Mouse (Mus musculus) CH12.LX (cell line): ENCODE data around the gene G6pc2. TPM values are rescaled to one million over a fixed set of nuclear protein-coding genes. Genes with fewer than 3 reads are reported as not detected.
A peak's percentile ranks its signal among the peaks of the same experiment; 100 is the strongest.

Experiments used
- DNase-seq: peaks from one replicate; pipeline ENCODE4 v3.0.0-alpha.2; 2013; ENCODE audit errors: extremely low read depth
- H3K27ac ChIP-seq: 2 replicates; pipeline ENCODE4 v1.5.1; 2012; ENCODE audit warnings: low read depth, mild to moderate bottlenecking, control low read depth, moderate library complexity; ENCODE audit not compliant: insufficient read depth
- H3K27me3 ChIP-seq: replicated peaks from 2 replicates; pipeline ENCODE3; 2012; ENCODE audit warnings: inconsistent platforms
- H3K36me3 ChIP-seq, 2 experiments: replicated peaks in 1 of 2; 2 replicates each; pipeline versions ENCODE3 to v1.6.1; 2012; ENCODE audit warnings: inconsistent platforms in 1 of 2, low read length in 1 of 2, mild to moderate bottlenecking in 1 of 2, mixed read lengths in 1 of 2, moderate library complexity in 1 of 2; ENCODE audit not compliant: control insufficient read depth in 1 of 2, insufficient read depth in 1 of 2
- H3K4me1 ChIP-seq, 2 experiments: 2 replicates each; pipeline ENCODE4 v1.6.1; 2012; ENCODE audit warnings: inconsistent platforms in 1 of 2, moderate library complexity in 1 of 2; ENCODE audit not compliant: insufficient read depth in 2 of 2, control insufficient read depth in 1 of 2
- H3K4me2 ChIP-seq: 2 replicates; pipeline ENCODE4 v1.6.1; 2012; ENCODE audit warnings: low read depth, mild to moderate bottlenecking, control low read depth; ENCODE audit not compliant: poor library complexity, insufficient read depth, severe bottlenecking
- H3K4me3 ChIP-seq, 3 experiments: fragments of 150-350 bp in 1 of 3; sonication (generic) in 1 of 3; replicated peaks in 1 of 3; 2 replicates each; pipeline versions ENCODE3 to v1.5.1; 2011 to 2012; ENCODE audit warnings: low read depth in 2 of 3, low read length in 2 of 3, mild to moderate bottlenecking in 2 of 3, moderate library complexity in 2 of 3, control low read depth in 1 of 3, improper control_type of control experiment in 1 of 3, inconsistent platforms in 1 of 3, mixed read lengths in 1 of 3; ENCODE audit not compliant: poor library complexity in 1 of 3
- H3K79me2 ChIP-seq: replicated peaks from 2 replicates; pipeline ENCODE4 v1.6.1; 2012; ENCODE audit warnings: mild to moderate bottlenecking, moderate library complexity; ENCODE audit not compliant: control insufficient read depth, poor library complexity, insufficient read depth, severe bottlenecking; ENCODE audit errors: extremely low read depth
- H3K9ac ChIP-seq: 2 replicates; pipeline ENCODE4 v1.6.1; 2012; ENCODE audit warnings: low read depth, mild to moderate bottlenecking, control low read depth, moderate library complexity; ENCODE audit not compliant: insufficient read depth
- H3K9me3 ChIP-seq: replicated peaks from 2 replicates; pipeline ENCODE3; 2012; ENCODE audit warnings: low read length, inconsistent platforms, mixed read lengths
- BHLHE40 ChIP-seq: IDR thresholded peaks from 2 replicates; pipeline ENCODE4 v1.6.1; 2011; ENCODE audit warnings: mild to moderate bottlenecking, low read depth, low read length, improper control_type of control experiment
- CHD2 ChIP-seq: IDR thresholded peaks from 2 replicates; pipeline ENCODE4 v1.6.1; 2011; ENCODE audit warnings: low read length, improper control_type of control experiment
- CTCF ChIP-seq, 2 experiments: IDR thresholded peaks in 1 of 2; conservative IDR thresholded peaks in 1 of 2; 2 replicates each; pipeline ENCODE4 v1.5.1; 2011 to 2012; ENCODE audit warnings: low read depth in 2 of 2, low read length in 2 of 2, improper control_type of control experiment in 1 of 2, inconsistent platforms in 1 of 2, mild to moderate bottlenecking in 1 of 2, moderate library complexity in 1 of 2
- E2F4 ChIP-seq: IDR thresholded peaks from 2 replicates; pipeline ENCODE4 v1.6.1; 2011; ENCODE audit warnings: low read depth, low read length, improper control_type of control experiment; ENCODE audit not compliant: insufficient replicate concordance
- ELF1 ChIP-seq: IDR thresholded peaks from 2 replicates; pipeline ENCODE4 v1.6.1; 2014; ENCODE audit warnings: low read depth, mild to moderate bottlenecking, inconsistent platforms, low read length, improper control_type of control experiment
- EP300 ChIP-seq: IDR thresholded peaks from 2 replicates; pipeline ENCODE4 v1.6.1; 2011; ENCODE audit warnings: low read length, improper control_type of control experiment
- ETS1 ChIP-seq: conservative IDR thresholded peaks from 2 replicates; pipeline ENCODE4 v1.6.1; 2012; ENCODE audit warnings: low read depth, mild to moderate bottlenecking, inconsistent platforms, low read length, improper control_type of control experiment, moderate library complexity
- GABPA ChIP-seq: IDR thresholded peaks from 2 replicates; pipeline ENCODE4 v1.6.1; 2012; ENCODE audit warnings: low read depth, low read length, improper control_type of control experiment, inconsistent platforms; ENCODE audit not compliant: insufficient replicate concordance
- HCFC1 ChIP-seq: IDR thresholded peaks from 2 replicates; pipeline ENCODE4 v1.6.1; 2012; ENCODE audit warnings: low read depth, mild to moderate bottlenecking, inconsistent platforms, low read length, improper control_type of control experiment
- IRF4 ChIP-seq: IDR thresholded peaks from 2 replicates; pipeline ENCODE4 v1.6.1; 2014; ENCODE audit warnings: low read depth, mild to moderate bottlenecking, inconsistent platforms, low read length, improper control_type of control experiment
- JUND ChIP-seq: conservative IDR thresholded peaks from 2 replicates; pipeline ENCODE4 v1.6.1; 2011; ENCODE audit warnings: low read depth, low read length, improper control_type of control experiment
- KAT2A ChIP-seq: IDR thresholded peaks from 2 replicates; pipeline ENCODE4 v1.6.1; 2012; ENCODE audit warnings: low read length, improper control_type of control experiment, inconsistent platforms; ENCODE audit not compliant: insufficient replicate concordance
- MAX ChIP-seq: IDR thresholded peaks from 2 replicates; pipeline ENCODE4 v1.6.1; 2011; ENCODE audit warnings: low read length, improper control_type of control experiment
- MAZ ChIP-seq: IDR thresholded peaks from 2 replicates; pipeline ENCODE4 v1.6.1; 2012; ENCODE audit warnings: low read depth, mild to moderate bottlenecking, inconsistent platforms, low read length, improper control_type of control experiment, moderate library complexity
- MEF2A ChIP-seq: IDR thresholded peaks from 2 replicates; pipeline ENCODE4 v1.6.1; 2014; ENCODE audit warnings: low read depth, mild to moderate bottlenecking, inconsistent platforms, low read length, improper control_type of control experiment, borderline replicate concordance
- NRF1 ChIP-seq: IDR thresholded peaks from 2 replicates; pipeline ENCODE4 v1.6.1; 2014; ENCODE audit warnings: low read depth, mild to moderate bottlenecking, inconsistent platforms, low read length, improper control_type of control experiment, moderate library complexity
- RAD21 ChIP-seq: IDR thresholded peaks from 2 replicates; pipeline ENCODE4 v1.6.1; 2011; ENCODE audit warnings: low read depth, mild to moderate bottlenecking, low read length, improper control_type of control experiment, moderate library complexity
- RCOR1 ChIP-seq: conservative IDR thresholded peaks from 2 replicates; pipeline ENCODE4 v1.6.1; 2012; ENCODE audit warnings: low read depth, mild to moderate bottlenecking, inconsistent platforms, low read length, improper control_type of control experiment
- SIN3A ChIP-seq: IDR thresholded peaks from 2 replicates; pipeline ENCODE4 v1.6.1; 2012; ENCODE audit warnings: low read length, improper control_type of control experiment, inconsistent platforms
- SMC3 ChIP-seq: IDR thresholded peaks from 2 replicates; pipeline ENCODE4 v1.6.1; 2011; ENCODE audit warnings: low read depth, low read length, improper control_type of control experiment
- TBP ChIP-seq: conservative IDR thresholded peaks from 2 replicates; pipeline ENCODE4 v1.6.1; 2011; ENCODE audit warnings: low read depth, low read length, improper control_type of control experiment
- UBTF ChIP-seq: IDR thresholded peaks from 2 replicates; pipeline ENCODE4 v1.6.1; 2012; ENCODE audit warnings: low read depth, mild to moderate bottlenecking, inconsistent platforms, low read length, improper control_type of control experiment, moderate library complexity
- USF1 ChIP-seq: IDR thresholded peaks from 2 replicates; pipeline ENCODE4 v1.6.1; 2014; ENCODE audit warnings: low read depth, mild to moderate bottlenecking, inconsistent platforms, low read length, improper control_type of control experiment
- USF2 ChIP-seq: conservative IDR thresholded peaks from 2 replicates; pipeline ENCODE4 v1.6.1; 2011; ENCODE audit warnings: low read depth, low read length, improper control_type of control experiment
- ZKSCAN1 ChIP-seq: IDR thresholded peaks from 2 replicates; pipeline ENCODE4 v1.6.1; 2012; ENCODE audit warnings: low read depth, inconsistent platforms, low read length, improper control_type of control experiment, borderline replicate concordance
- ZMIZ1 ChIP-seq: IDR thresholded peaks from 2 replicates; pipeline ENCODE4 v1.6.1; 2012; ENCODE audit warnings: low read depth, mild to moderate bottlenecking, inconsistent platforms, low read length, improper control_type of control experiment
- dilution Hi-C: fragments of 300-500 bp; cut with MboI; formaldehyde crosslinking; loops from 2 replicates; pipeline ENCODE4 v1.14.3; 2020; ENCODE audit warnings: low sequenced_read_pairs; ENCODE audit not compliant: extremely low pct_unique_long_range_greater_than_20kb, extremely low pct_ligation_motif_present
- in situ Hi-C: fragments of 300-500 bp; cut with MboI; formaldehyde crosslinking; loops from 3 replicates; pipeline ENCODE4 v1.14.3; 2019; ENCODE audit warnings: low sequenced_read_pairs, low pct_ligation_motif_present, low pct_unique_long_range_greater_than_20kb, mixed read lengths
- polyA plus RNA-seq: library from polyadenylated mRNA; unstranded; fragments of >175 nt; gene quantifications from 2 replicates; pipeline ENCODE4 v1.2.1, GENCODE M21; 2012; ENCODE audit warnings: low read depth; ENCODE audit not compliant: insufficient read length
- total RNA-seq, 2 experiments: library from RNA; depleted of rRNA; stranded (reverse); fragments of 300-350 nt in 1 of 2; fragments of >200 nt in 1 of 2; gene quantifications; 2 replicates each; pipeline ENCODE4 v1.2.3; 2012 to 2014

Gene G6pc2
- total and polyA plus RNA-seq, 3 experiments: not detected

DNA sequence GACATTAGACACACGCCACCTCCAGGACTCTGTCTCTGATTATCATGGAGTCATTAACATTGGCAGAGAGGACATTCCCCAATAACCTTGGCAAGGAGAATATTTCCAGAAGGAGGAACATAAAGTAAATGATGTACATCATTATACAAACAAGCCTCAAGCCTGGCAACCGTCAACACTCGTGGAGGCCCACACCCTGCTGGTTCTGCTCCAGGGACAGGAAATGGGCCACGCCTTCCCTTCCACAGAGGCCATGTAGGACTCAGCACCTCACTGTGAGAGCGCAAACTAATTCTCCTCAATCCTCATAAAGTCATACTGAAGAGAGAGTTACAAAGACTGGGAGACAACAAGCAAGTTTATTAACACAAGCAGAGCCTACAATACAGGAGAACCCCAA lies 17.3 kb upstream of the G6pc2 start:
- no peaks in the 10 kb centered on the region for H3K9me3 ChIP-seq
- peaks cover 26 to 68% of the 10 kb centered on the region in 2 experiments for H3K36me3 ChIP-seq
- no peak overlapping the region for H3K9ac ChIP-seq
- no peaks in the 10 kb centered on the region for H3K27me3 ChIP-seq
- H3K4me1 ChIP-seq: no peaks in the 10 kb centered on the region
- in situ Hi-C loops (no loop called here), dilution Hi-C loops (no loop called here)
- no peak for DNase-seq
- H3K4me3 ChIP-seq: no peak overlapping the region
- no peak overlapping the region for H3K4me2 ChIP-seq
- no peak overlapping the region for H3K27ac ChIP-seq
- no peaks in the 10 kb centered on the region for H3K79me2 ChIP-seq
- TF ChIP-seq RCOR1: no peak
- TF ChIP-seq CHD2: no peak
- no peak for TF ChIP-seq NRF1
- TF ChIP-seq HCFC1: no peak
- no peak for TF ChIP-seq ELF1
- TF ChIP-seq ZKSCAN1: no peak
- no peak for TF ChIP-seq IRF4
- TF ChIP-seq TBP: no peak
- no peak for TF ChIP-seq UBTF
- no peak for TF ChIP-seq JUND
- no peak for TF ChIP-seq GABPA
- TF ChIP-seq MEF2A: no peak
- no peak for TF ChIP-seq CTCF (conservative IDR thresholded peaks at IDR 0.05 in 1 of 2, IDR thresholded peaks at IDR 0.05 in 1 of 2; ENCODE audit: low read depth in 2 of 2, low read length in 2 of 2)
- no peak for TF ChIP-seq MAX
- no peak for TF ChIP-seq SIN3A
- no peak for TF ChIP-seq MAZ
- TF ChIP-seq USF2: no peak
- TF ChIP-seq USF1: no peak
- no peak for TF ChIP-seq ETS1

DNA sequence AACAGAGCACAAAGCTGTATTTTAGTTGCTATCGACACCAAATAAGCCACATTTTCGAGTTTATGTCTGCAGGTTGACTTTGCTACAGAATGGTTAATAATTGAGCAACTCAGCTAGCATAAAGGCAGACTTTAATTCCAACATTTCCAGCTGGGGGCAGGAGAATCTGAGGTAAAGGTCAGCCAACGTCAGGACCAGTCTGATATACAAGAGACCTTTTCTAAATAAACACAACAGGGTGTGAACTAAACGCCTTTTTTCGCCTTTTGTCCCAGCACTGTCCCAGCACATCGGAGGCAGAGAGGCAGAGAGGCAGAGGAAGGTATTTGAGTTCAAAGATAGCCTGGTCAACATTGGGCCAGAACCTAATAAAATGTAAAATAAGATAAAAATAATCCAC lies 5.7 kb upstream of the G6pc2 start:
- in situ Hi-C loops: no loop called here
- Histone ChIP-seq H3K4me1 (peaks cover 0 to 7% of the 10 kb centered on the region in 2 experiments; a peak in 2 of 4 replicates), H3K36me3 (peaks cover 15 to 24% of the 10 kb centered on the region in 2 experiments), H3K9ac (peak overlapping the region; percentile 85), H3K4me3 (peak overlapping the region; percentile 90 to 99 (median 96)), H3K27me3 (no peaks in the 10 kb centered on the region), H3K27ac (no peak overlapping the region), H3K79me2 (peaks cover 12% of the 10 kb centered on the region), H3K9me3 (no peaks in the 10 kb centered on the region), H3K4me2 (peak overlapping the region; percentile 96)
- no peak for DNase-seq
- dilution Hi-C loops: no loop called here
- TF ChIP-seq KAT2A (no peak), TBP (no peak), E2F4 (no peak), ZMIZ1 (no peak), SMC3 (no peak), MAZ (no peak), ETS1 (no peak), USF1 (no peak), RAD21 (no peak), ELF1 (no peak), BHLHE40 (no peak), EP300 (no peak)
